Mouse (Mus musculus) embryonic fibroblast, embryonic 13.5 days (primary cell): Measurements from ENCODE around the gene Irgm1.

Experiments used
- CTCF ChIP-seq: IDR thresholded peaks from 2 replicates; pipeline ENCODE4 v1.5.1; 2011; ENCODE audit warnings: mild to moderate bottlenecking, control low read depth, low read length, moderate library complexity, borderline replicate concordance; ENCODE audit not compliant: insufficient read depth
- POLR2A ChIP-seq: IDR thresholded peaks from 2 replicates; pipeline ENCODE4 v1.6.1; 2011; ENCODE audit warnings: low read depth, mild to moderate bottlenecking, control low read depth, low read length, moderate library complexity

GRCm38 (mm10) chr11:48913611-48914010 lies 42.1 kb upstream of the Irgm1 start:
- TF ChIP-seq POLR2A = no peak
- TF ChIP-seq CTCF = no peak
